Mouse (Mus musculus) heart, postnatal 0 days (tissue): ENCODE measurements around the gene Specc1l.

Experiments
- CTCF ChIP-seq: IDR thresholded peaks from 2 replicates; pipeline ENCODE4 v1.5.1; 2016; ENCODE audit warnings: antibody characterized with exemption, control low read depth, low read depth
- EP300 ChIP-seq: IDR thresholded peaks from 2 replicates; pipeline ENCODE4 v1.6.1; 2016; ENCODE audit warnings: antibody characterized with exemption, low read depth

- no peak for TF ChIP-seq CTCF
- no peak for TF ChIP-seq EP300
Measured at GRCm38 (mm10) chr10:75339377-75339776, 127.5 kb downstream of the Specc1l start.
